Comparison of ENCODE assay signal across 9 mouse cellular contexts in genomic region chr14:24606444-24607173, GRCm38 (mm10).
DNase-seq lines count a peak whose midpoint lies in the region; ATAC-seq and TF ChIP-seq lines count a peak whose summit lies in the region.
"Had no signal": no experiment of that assay in that cellular context is flagged by ENCODE, and none has a peak within 500 bp of the region (broad histone marks: within the 10 kb centered on the region; RNA-seq: fewer than 3 reads in every experiment).

No protein-coding gene starts in this region.

- H3K36me3 ChIP-seq in hindbrain, embryonic 11.5 days (ENCODE audit: control insufficient read depth, insufficient read depth, low read length), result no peaks in the 10 kb centered on the region
- H3K36me3 ChIP-seq in midbrain, postnatal 0 days (ENCODE audit: insufficient read depth, low read length), result no peaks in the 10 kb centered on the region
- H3K36me3 ChIP-seq: liver, embryonic 13.5 days had no signal

- no peaks in the 10 kb centered on the region for H3K9me3 ChIP-seq in hindbrain, embryonic 11.5 days (ENCODE audit: control insufficient read depth, low read length)
- H3K9me3 ChIP-seq in midbrain, postnatal 0 days (ENCODE audit: low read length), result no peaks in the 10 kb centered on the region
- H3K9me3 ChIP-seq: liver, embryonic 13.5 days had no signal

- no peak overlapping the region for H3K4me3 ChIP-seq in hindbrain, embryonic 11.5 days (ENCODE audit: low read depth, low read length)
- no peak overlapping the region for H3K4me3 ChIP-seq in midbrain, postnatal 0 days (ENCODE audit: low read depth, low read length)
- H3K4me3 ChIP-seq: liver, embryonic 13.5 days had no signal

- peak; percentile 92 for DNase-seq in heart, adult 11 months
- no peak for DNase-seq in heart, postnatal 14 days
- peak; percentile 10 for DNase-seq in fibroblast of lung, adult 2 months (ENCODE audit: low read depth)
- peak; percentile 33 for DNase-seq in hindbrain, embryonic 11.5 days (ENCODE audit: low spot score)
- DNase-seq in midbrain, postnatal 0 days (ENCODE audit: low spot score), result peak; percentile 63
- no peak for DNase-seq in frontal cortex, postnatal 36 days (ENCODE audit: low spot score in 2 of 2)
- no peak for DNase-seq in urinary bladder, postnatal 4 days (ENCODE audit: low spot score in 2 of 2)
- no peak for DNase-seq in left cerebral cortex, adult 9 months (ENCODE audit: low spot score in 2 of 2)
- DNase-seq: liver, embryonic 13.5 days had no signal

- TF ChIP-seq CTCF in midbrain, postnatal 0 days (IDR thresholded peaks at IDR 0.05), result no peak

- H3K4me2 ChIP-seq in hindbrain, embryonic 11.5 days (replicated peaks; ENCODE audit: low read depth, low read length), result no peak overlapping the region
- no peak overlapping the region for H3K4me2 ChIP-seq in midbrain, postnatal 0 days (ENCODE audit: low read depth, low read length, poor library complexity, severe bottlenecking)
- H3K4me2 ChIP-seq: liver, embryonic 13.5 days had no signal

- H3K27me3 ChIP-seq in hindbrain, embryonic 11.5 days (ENCODE audit: control insufficient read depth, insufficient read depth, low read length), result no peaks in the 10 kb centered on the region
- no peaks in the 10 kb centered on the region for H3K27me3 ChIP-seq in midbrain, postnatal 0 days (ENCODE audit: insufficient read depth, low read length)
- H3K27me3 ChIP-seq: liver, embryonic 13.5 days had no signal

- H3K27ac ChIP-seq in hindbrain, embryonic 11.5 days (ENCODE audit: low read depth, low read length), result no peak overlapping the region
- no peak overlapping the region for H3K27ac ChIP-seq in midbrain, postnatal 0 days (ENCODE audit: low read depth, low read length)
- H3K27ac ChIP-seq: liver, embryonic 13.5 days had no signal

- H3K4me1 ChIP-seq in hindbrain, embryonic 11.5 days (replicated peaks; ENCODE audit: control insufficient read depth, insufficient read depth, low read length), result no peaks in the 10 kb centered on the region
- H3K4me1 ChIP-seq in midbrain, postnatal 0 days (ENCODE audit: insufficient read depth, low read length), result peaks cover 6% of the 10 kb centered on the region; the same call in 1 of the 2 replicates
- H3K4me1 ChIP-seq: liver, embryonic 13.5 days had no signal

- 24% methylated on average over 14 of the region's 14 CpGs for WGBS in hindbrain, embryonic 11.5 days
- 17% methylated on average over 14 of the region's 14 CpGs for whole genome bisulfite sequencing in midbrain, postnatal 0 days

- intact Hi-C loops in heart, postnatal 14 days (cut with DNase I), result no loop called here

- ATAC-seq in hindbrain, embryonic 11.5 days (ENCODE audit: low FRiP score), result peak; percentile 56
- ATAC-seq in midbrain, postnatal 0 days (ENCODE audit: low FRiP score), result no peak

- no peak overlapping the region for H3K9ac ChIP-seq in hindbrain, embryonic 11.5 days (ENCODE audit: low read depth, low read length)
- no peak overlapping the region for H3K9ac ChIP-seq in midbrain, postnatal 0 days (replicated peaks; ENCODE audit: low read length, poor library complexity, severe bottlenecking)
- H3K9ac ChIP-seq: liver, embryonic 13.5 days had no signal

Comparison
In these comparisons a context has a peak if more than half of its experiments do, and no peak if none do; other contexts are left out.
1. DNase-seq: peak in heart, adult 11 months (single experiment), fibroblast of lung, adult 2 months (single experiment), hindbrain, embryonic 11.5 days (single experiment) and midbrain, postnatal 0 days (single experiment); none in heart, postnatal 14 days (0 of 2), frontal cortex, postnatal 36 days (0 of 2), urinary bladder, postnatal 4 days (0 of 2) and left cerebral cortex, adult 9 months (0 of 2).